Mouse (Mus musculus) erythroid progenitor cell, adult 5-6 weeks (primary cell): ENCODE results near the gene Gm3642. TPM values are rescaled to one million over a fixed set of nuclear protein-coding genes. Genes with fewer than 3 reads are reported as not detected.
"Not testable (repeated sequence)": the region's sequence is repeated elsewhere in the genome, so short reads cannot be mapped to it uniquely, and the experiment has no call there.

Experiments
- ATAC-seq: replicated peaks from 2 replicates; pipeline ENCODE4 v1.8.0; 2016; ENCODE audit warnings: moderate number of reproducible peaks, mild to moderate bottlenecking, moderate TSS enrichment, inconsistent platforms; ENCODE audit not compliant: poor library complexity, low FRiP score, severe bottlenecking
- total RNA-seq, 2 experiments: library from RNA; stranded (forward) in 1 of 2; stranded (reverse) in 1 of 2; fragments of 150-400 nt in 1 of 2; fragments of 186-747, 209-891 nt in 1 of 2; gene quantifications; 2 replicates each; pipeline versions ENCODE4 v1.2.3 to v1.2.4; 2015 to 2017; ENCODE audit warnings: low replicate concordance in 2 of 2

Gm3642 gene
- not detected in 2 replicates for total RNA-seq (2015; ENCODE audit: low replicate concordance)
- total RNA-seq (2017; ENCODE audit: low replicate concordance), result not detected in 2 replicates

DNA sequence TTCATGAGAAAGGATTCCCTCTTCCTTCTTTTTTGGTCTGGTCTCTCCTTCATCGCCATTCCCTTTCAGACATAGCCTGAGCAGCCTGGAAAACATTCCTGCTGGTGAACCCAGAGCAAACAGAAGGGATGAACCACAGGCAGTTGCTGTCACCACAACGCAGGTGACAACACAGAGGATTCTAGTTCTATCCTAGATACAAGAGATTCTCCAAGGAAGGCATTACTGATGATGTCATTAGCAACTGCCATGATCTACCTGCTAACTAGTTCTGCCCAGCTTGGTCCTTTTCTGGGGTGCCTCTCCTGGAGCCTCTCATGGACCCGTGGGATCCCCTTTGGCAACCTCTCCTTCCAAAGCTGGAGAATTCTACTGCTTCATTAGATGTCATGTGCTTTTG, at the start of gene Gm3642:
Gene Gm3642, minus strand, starts transcription at position 101 of the 400 bp plus-strand sequence.
- not testable (repeated sequence) for ATAC-seq

DNA sequence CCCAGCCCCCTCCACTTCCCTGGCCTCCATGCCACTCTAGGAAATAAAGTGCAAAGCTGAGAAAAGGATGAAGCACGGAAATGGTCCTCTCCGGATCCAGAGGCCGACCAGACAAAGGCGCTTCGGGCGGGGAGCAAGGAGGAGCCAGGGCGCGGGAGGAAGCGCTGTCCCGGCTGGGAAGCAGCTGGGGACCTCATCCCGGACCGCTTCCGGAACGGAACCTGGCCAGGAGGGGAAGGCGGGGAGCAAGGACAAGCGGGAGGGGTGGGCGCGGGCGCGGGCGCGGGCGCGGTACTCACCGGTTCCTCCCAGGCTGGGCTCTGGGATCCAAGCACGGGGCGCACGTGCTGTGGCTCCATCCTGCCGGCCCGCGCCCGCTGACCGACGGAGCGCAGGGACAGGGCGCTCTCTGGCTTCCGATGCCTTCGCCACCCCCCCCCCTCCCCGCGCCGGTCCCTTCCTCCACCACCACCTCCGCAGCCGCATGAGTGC, 49.5 kb upstream of the Gm3642 start, which contains the start of gene Gm3667:
Gene Gm3667, minus strand, starts transcription at position 442 of the 492 bp plus-strand sequence.
- ATAC-seq, result not testable (repeated sequence)

DNA sequence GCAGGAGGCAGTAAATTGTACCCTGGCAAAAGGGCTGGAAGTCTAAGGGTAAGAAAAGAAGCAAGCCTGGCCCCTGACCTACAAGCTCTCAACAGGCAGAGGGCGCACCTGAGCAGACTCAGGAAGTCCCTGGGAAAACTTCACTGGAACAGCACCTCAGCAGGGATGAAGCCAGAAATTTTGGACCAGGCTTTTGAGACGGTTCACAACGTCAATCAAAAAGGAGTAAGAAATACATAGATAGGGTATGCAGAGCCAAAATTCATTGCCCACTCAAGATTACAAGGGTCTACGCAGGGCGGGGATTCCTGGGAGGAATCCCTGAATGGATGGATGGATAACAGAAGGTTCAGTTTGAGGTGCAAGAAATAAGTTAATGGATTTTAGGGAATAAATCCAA, 48.7 kb upstream of the Gm3642 start:
- ATAC-seq, result not testable (repeated sequence)

DNA sequence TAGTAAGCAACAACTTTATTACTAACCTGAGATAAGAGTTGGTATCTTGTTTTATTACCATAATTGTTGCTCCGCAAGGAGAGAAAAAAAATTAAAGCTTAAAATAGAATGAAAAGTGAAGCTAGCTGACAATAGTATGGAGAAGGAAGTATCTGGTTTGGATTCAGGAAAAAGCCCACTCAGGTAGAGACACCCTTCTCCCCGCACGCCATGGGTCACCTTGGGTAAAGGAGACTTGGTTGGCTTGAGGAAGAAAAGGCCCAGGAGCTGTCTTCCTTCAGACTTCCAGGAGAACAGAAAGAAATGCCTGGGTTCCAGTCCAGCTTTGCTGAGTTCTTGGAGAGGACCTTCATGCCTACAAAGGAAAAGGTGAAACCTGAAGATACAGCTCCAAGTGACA, 16.8 kb downstream of the Gm3642 start:
- not testable (repeated sequence) for ATAC-seq

Other genes with a start within 250 kb of the Gm3642 start
- gene Gm3629, start 249.7 kb downstream of the Gm3642 start, total RNA-seq (2015; ENCODE audit: low replicate concordance), result not detected in 2 replicates
- not detected in 2 replicates for gene Gm3629, start 249.7 kb downstream of the Gm3642 start, total RNA-seq (2017; ENCODE audit: low replicate concordance)
- not detected in 2 replicates for gene Gm3460, start 217.9 kb downstream of the Gm3642 start, total RNA-seq (2015; ENCODE audit: low replicate concordance)
- not detected in 2 replicates for gene Gm3460, start 217.9 kb downstream of the Gm3642 start, total RNA-seq (2017; ENCODE audit: low replicate concordance)
- not detected in 2 replicates for gene Gm10251, start 156.1 kb downstream of the Gm3642 start, total RNA-seq (2015; ENCODE audit: low replicate concordance)
- gene Gm10251, start 156.1 kb downstream of the Gm3642 start, total RNA-seq (2017; ENCODE audit: low replicate concordance), result not detected in 2 replicates
- not detected in 2 replicates for gene Gm8050, start 120.1 kb downstream of the Gm3642 start, total RNA-seq (2015; ENCODE audit: low replicate concordance)
- not detected in 2 replicates for gene Gm8050, start 120.1 kb downstream of the Gm3642 start, total RNA-seq (2017; ENCODE audit: low replicate concordance)
- not detected in 2 replicates for gene Gm3636, start 98.0 kb downstream of the Gm3642 start, total RNA-seq (2015; ENCODE audit: low replicate concordance)
- not detected in 2 replicates for gene Gm3636, start 98.0 kb downstream of the Gm3642 start, total RNA-seq (2017; ENCODE audit: low replicate concordance)
- not detected in 2 replicates for gene Gm8362, start 65.9 kb downstream of the Gm3642 start, total RNA-seq (2015; ENCODE audit: low replicate concordance)
- gene Gm8362, start 65.9 kb downstream of the Gm3642 start, total RNA-seq (2017; ENCODE audit: low replicate concordance), result not detected in 2 replicates
- gene Gm3667, start 49.7 kb upstream of the Gm3642 start, total RNA-seq (2015; ENCODE audit: low replicate concordance), result not detected in 2 replicates
- not detected in 2 replicates for gene Gm3667, start 49.7 kb upstream of the Gm3642 start, total RNA-seq (2017; ENCODE audit: low replicate concordance)
- gene Gm6356, start 133.5 kb upstream of the Gm3642 start, total RNA-seq (2015; ENCODE audit: low replicate concordance), result not detected in 2 replicates
- gene Gm6356, start 133.5 kb upstream of the Gm3642 start, total RNA-seq (2017; ENCODE audit: low replicate concordance), result not detected in 2 replicates
- not detected in 2 replicates for gene Gm10406, start 187.1 kb upstream of the Gm3642 start, total RNA-seq (2015; ENCODE audit: low replicate concordance)
- not detected in 2 replicates for gene Gm10406, start 187.1 kb upstream of the Gm3642 start, total RNA-seq (2017; ENCODE audit: low replicate concordance)
- gene Gm3685, start 204.7 kb upstream of the Gm3642 start, total RNA-seq (2015; ENCODE audit: low replicate concordance), result not detected in 2 replicates
- not detected in 2 replicates for gene Gm3685, start 204.7 kb upstream of the Gm3642 start, total RNA-seq (2017; ENCODE audit: low replicate concordance)